Mouse (Mus musculus): Measurements from ENCODE around the gene Gcgr. TPM values are rescaled to one million over a fixed set of nuclear protein-coding genes. Genes with fewer than 3 reads are reported as not detected.

Gene Gcgr
- polyA plus RNA-seq, 1 experiment from 2014 or later, result 2.5 TPM

- peaks cover 24 to 34% of the 10 kb centered on the region in 2 experiments for H3K4me1 ChIP-seq (ENCODE audit: control insufficient read depth in 2 of 2, insufficient read depth in 2 of 2, low read length in 2 of 2)
- H3K27me3 ChIP-seq (ENCODE audit: control insufficient read depth, insufficient read depth, low read length), result no peaks in the 10 kb centered on the region
- 87% methylated on average over 7 of the region's 7 CpGs for WGBS
- H3K4me2 ChIP-seq (ENCODE audit: low read length), result no peak overlapping the region
- no peak overlapping the region for H3K27ac ChIP-seq (replicated peaks in 1 of 2; ENCODE audit: control insufficient read depth in 1 of 2, insufficient read depth in 1 of 2, low read depth in 2 of 2, low read length in 2 of 2)
- no peak for ATAC-seq (ENCODE audit: insufficient number of reproducible peaks, insufficient read depth, low FRiP score, low read depth)
- H3K36me3 ChIP-seq (ENCODE audit: control insufficient read depth, insufficient read depth, low read length), result peaks cover 36% of the 10 kb centered on the region
- no peaks in the 10 kb centered on the region for H3K9me3 ChIP-seq (ENCODE audit: control insufficient read depth, low read length)
- H3K4me3 ChIP-seq (ENCODE audit: control insufficient read depth in 1 of 2, insufficient read depth in 1 of 2, low read depth in 1 of 2, low read length in 2 of 2), result no peak overlapping the region
- H3K9ac ChIP-seq (ENCODE audit: low read length), result no peak overlapping the region
These were observed 46.9 kb downstream of the Gcgr start for GRCm38 (mm10) chr11:120577211-120578023.

DNA sequence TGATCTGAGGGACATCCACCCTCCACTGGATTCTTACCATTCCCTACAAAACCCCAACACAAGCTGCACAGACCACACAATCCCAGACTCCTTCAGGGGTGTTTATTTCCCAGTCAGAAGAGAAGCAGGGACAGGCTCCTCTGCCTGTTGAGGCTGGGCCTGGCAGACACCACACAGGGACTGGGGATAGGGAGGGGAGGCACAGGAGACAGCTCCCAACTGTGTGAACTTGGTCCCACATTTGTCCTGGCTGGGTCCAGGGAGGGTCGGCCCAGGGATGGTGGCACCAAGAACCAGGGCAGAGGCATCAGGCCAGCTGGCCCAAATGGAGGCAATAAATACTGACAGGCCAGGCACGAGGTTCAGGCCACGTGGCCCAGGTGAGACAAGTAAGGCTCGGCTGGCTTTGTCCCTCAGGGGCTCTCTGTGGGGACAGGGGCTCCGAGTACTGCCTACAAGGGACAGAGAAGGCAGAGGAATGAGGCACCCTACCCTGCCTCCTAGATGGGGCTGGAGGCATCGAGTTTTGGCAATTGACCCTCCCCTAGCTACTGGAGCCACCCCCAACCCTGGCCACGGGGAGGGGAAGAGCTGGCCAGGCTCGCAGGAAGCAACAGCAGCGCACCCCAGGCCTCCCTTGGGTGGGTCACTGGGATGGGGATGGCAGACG, 47.7 kb downstream of the Gcgr start:
- 77% methylated on average over 10 of the region's 10 CpGs for WGBS
- peaks cover 24 to 34% of the 10 kb centered on the region in 2 experiments for H3K4me1 ChIP-seq (ENCODE audit: control insufficient read depth in 2 of 2, insufficient read depth in 2 of 2, low read length in 2 of 2)

GRCm38 (mm10) chr11:120578694-120579243, 48.3 kb downstream of the Gcgr start:
- Histone ChIP-seq H3K27ac (replicated peaks in 1 of 2; ENCODE audit: control insufficient read depth in 1 of 2, insufficient read depth in 1 of 2, low read depth in 2 of 2, low read length in 2 of 2) (no peak overlapping the region), H3K9me3 (ENCODE audit: control insufficient read depth, low read length) (0 out of 2 replicates have a peak, but pooled peaks cover under 1% of the 10 kb centered on the region), H3K4me1 (ENCODE audit: control insufficient read depth in 2 of 2, insufficient read depth in 2 of 2, low read length in 2 of 2) (peaks cover 24 to 34% of the 10 kb centered on the region in 2 experiments), H3K36me3 (ENCODE audit: control insufficient read depth, insufficient read depth, low read length) (peaks cover 37% of the 10 kb centered on the region), H3K27me3 (ENCODE audit: control insufficient read depth, insufficient read depth, low read length) (no peaks in the 10 kb centered on the region), H3K4me2 (ENCODE audit: low read length) (no peak overlapping the region), H3K4me3 (ENCODE audit: control insufficient read depth in 1 of 2, insufficient read depth in 1 of 2, low read depth in 1 of 2, low read length in 2 of 2) (no peak overlapping the region), H3K9ac (ENCODE audit: low read length) (no peak overlapping the region)
- no peak for ATAC-seq (ENCODE audit: insufficient number of reproducible peaks, insufficient read depth, low FRiP score, low read depth)
- 63% methylated on average over 11 of the region's 11 CpGs for WGBS

More for the DNA sequence above, 47.7 kb downstream of the Gcgr start:
- H3K9me3 ChIP-seq (ENCODE audit: control insufficient read depth, low read length), result no peaks in the 10 kb centered on the region
- no peak overlapping the region for H3K4me3 ChIP-seq (ENCODE audit: control insufficient read depth in 1 of 2, insufficient read depth in 1 of 2, low read depth in 1 of 2, low read length in 2 of 2)
- H3K27ac ChIP-seq (replicated peaks in 1 of 2; ENCODE audit: control insufficient read depth in 1 of 2, insufficient read depth in 1 of 2, low read depth in 2 of 2, low read length in 2 of 2), result no peak overlapping the region
- no peak overlapping the region for H3K4me2 ChIP-seq (ENCODE audit: low read length)
- no peak for ATAC-seq (ENCODE audit: insufficient number of reproducible peaks, insufficient read depth, low FRiP score, low read depth)
- H3K36me3 ChIP-seq (ENCODE audit: control insufficient read depth, insufficient read depth, low read length), result peaks cover 36% of the 10 kb centered on the region
- no peaks in the 10 kb centered on the region for H3K27me3 ChIP-seq (ENCODE audit: control insufficient read depth, insufficient read depth, low read length)
- no peak overlapping the region for H3K9ac ChIP-seq (ENCODE audit: low read length)

- Histone ChIP-seq H3K36me3 (ENCODE audit: control insufficient read depth, insufficient read depth, low read length) (peaks cover 43% of the 10 kb centered on the region), H3K4me2 (ENCODE audit: low read length) (peak overlapping the region; percentile 93), H3K4me1 (ENCODE audit: control insufficient read depth in 2 of 2, insufficient read depth in 2 of 2, low read length in 2 of 2) (peaks cover 21 to 26% of the 10 kb centered on the region in 2 experiments), H3K9ac (ENCODE audit: low read length) (peak overlapping the region; percentile 95), H3K27me3 (ENCODE audit: control insufficient read depth, insufficient read depth, low read length) (no peaks in the 10 kb centered on the region), H3K27ac (replicated peaks in 1 of 2; ENCODE audit: control insufficient read depth in 1 of 2, insufficient read depth in 1 of 2, low read depth in 2 of 2, low read length in 2 of 2) (peak overlapping the region in 1 of 2 experiments; percentile 91; a peak in 2 of 4 replicates), H3K9me3 (ENCODE audit: control insufficient read depth, low read length) (0 out of 2 replicates have a peak, but pooled peaks cover 3% of the 10 kb centered on the region), H3K4me3 (ENCODE audit: control insufficient read depth in 1 of 2, insufficient read depth in 1 of 2, low read depth in 1 of 2, low read length in 2 of 2) (peak overlapping the region; percentile 81 to 91)
- 43% methylated on average over 15 of the region's 15 CpGs for WGBS
- ATAC-seq (ENCODE audit: insufficient number of reproducible peaks, insufficient read depth, low FRiP score, low read depth), result no peak
These were observed 49.0 kb downstream of the Gcgr start for GRCm38 (mm10) chr11:120579316-120580107.

GRCm38 (mm10) chr11:120580190-120580589, 49.7 kb downstream of the Gcgr start:
- Histone ChIP-seq H3K4me1 (ENCODE audit: control insufficient read depth in 2 of 2, insufficient read depth in 2 of 2, low read length in 2 of 2) (peaks cover 21 to 23% of the 10 kb centered on the region in 2 experiments), H3K4me2 (ENCODE audit: low read length) (peak overlapping the region; percentile 93), H3K9ac (ENCODE audit: low read length) (peak overlapping the region; percentile 95), H3K9me3 (ENCODE audit: control insufficient read depth, low read length) (0 out of 2 replicates have a peak, but pooled peaks cover 3% of the 10 kb centered on the region), H3K27ac (replicated peaks in 1 of 2; ENCODE audit: control insufficient read depth in 1 of 2, insufficient read depth in 1 of 2, low read depth in 2 of 2, low read length in 2 of 2) (peak overlapping the region; percentile 80 to 91; a peak in 3 of 4 replicates), H3K4me3 (ENCODE audit: control insufficient read depth in 1 of 2, insufficient read depth in 1 of 2, low read depth in 1 of 2, low read length in 2 of 2) (peak overlapping the region; percentile 81 to 91), H3K27me3 (ENCODE audit: control insufficient read depth, insufficient read depth, low read length) (no peaks in the 10 kb centered on the region), H3K36me3 (ENCODE audit: control insufficient read depth, insufficient read depth, low read length) (peaks cover 47% of the 10 kb centered on the region)
- no peak for ATAC-seq (ENCODE audit: insufficient number of reproducible peaks, insufficient read depth, low FRiP score, low read depth)
- WGBS, result 53% methylated on average over 7 of the region's 7 CpGs

DNA sequence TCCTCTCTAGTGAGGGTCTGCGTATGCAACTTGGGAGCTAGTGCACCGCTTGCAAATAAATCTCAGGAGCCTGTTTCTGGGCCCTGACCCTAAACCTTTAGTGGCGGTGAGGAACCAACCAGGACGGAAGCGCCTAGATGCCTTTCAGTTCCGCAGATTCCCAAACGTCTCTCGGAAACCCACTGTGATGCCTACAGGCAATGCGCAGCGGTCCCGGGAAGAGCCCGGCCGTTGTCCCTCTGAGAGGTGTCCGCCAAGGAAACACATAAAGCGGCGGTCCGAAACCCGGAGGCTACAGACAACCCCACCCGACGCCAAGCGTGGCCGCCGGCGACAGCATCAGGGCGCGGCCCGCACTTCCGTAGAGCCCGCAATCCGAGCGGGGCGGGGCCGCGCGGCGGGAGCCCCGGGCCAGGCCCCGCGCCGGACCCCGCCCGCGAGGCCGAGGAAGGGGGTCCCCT, 50.4 kb downstream of the Gcgr start:
- under 1% methylated on average over 44 of the region's 44 CpGs for WGBS
- H3K27ac ChIP-seq (replicated peaks in 1 of 2; ENCODE audit: control insufficient read depth in 1 of 2, insufficient read depth in 1 of 2, low read depth in 2 of 2, low read length in 2 of 2), result peak overlapping the region; percentile 80 to 91
- peaks cover 53% of the 10 kb centered on the region for H3K36me3 ChIP-seq (ENCODE audit: control insufficient read depth, insufficient read depth, low read length)
- peak overlapping the region; percentile 93 for H3K4me2 ChIP-seq (ENCODE audit: low read length)
- H3K9ac ChIP-seq (ENCODE audit: low read length), result peak overlapping the region; percentile 95
- peaks cover 21 to 23% of the 10 kb centered on the region in 2 experiments for H3K4me1 ChIP-seq (ENCODE audit: control insufficient read depth in 2 of 2, insufficient read depth in 2 of 2, low read length in 2 of 2)
- peak overlapping the region; percentile 81 to 91 for H3K4me3 ChIP-seq (ENCODE audit: control insufficient read depth in 1 of 2, insufficient read depth in 1 of 2, low read depth in 1 of 2, low read length in 2 of 2)
- peak; percentile 37; the same call in 1 of the 2 replicates for ATAC-seq (ENCODE audit: insufficient number of reproducible peaks, insufficient read depth, low FRiP score, low read depth)
- H3K9me3 ChIP-seq (ENCODE audit: control insufficient read depth, low read length), result 0 out of 2 replicates have a peak, but pooled peaks cover 3% of the 10 kb centered on the region
- H3K27me3 ChIP-seq (ENCODE audit: control insufficient read depth, insufficient read depth, low read length), result no peaks in the 10 kb centered on the region
